Mouse (Mus musculus) lung, adult 2 months (tissue): ENCODE measurements around the gene Sfrp5.

ENCODE experiments used
- CTCF ChIP-seq: fragments of 200-500 bp; IDR thresholded peaks from 2 replicates; pipeline ENCODE4 v1.5.1; 2011; ENCODE audit warnings: mild to moderate bottlenecking, low read length, control low read depth; ENCODE audit not compliant: insufficient read depth
- POLR2A ChIP-seq: fragments of 200-500 bp; IDR thresholded peaks from 2 replicates; pipeline ENCODE4 v1.6.1; 2011; ENCODE audit warnings: low read depth, mild to moderate bottlenecking, control low read depth, low read length, borderline replicate concordance; ENCODE audit errors: extremely low read depth

DNA sequence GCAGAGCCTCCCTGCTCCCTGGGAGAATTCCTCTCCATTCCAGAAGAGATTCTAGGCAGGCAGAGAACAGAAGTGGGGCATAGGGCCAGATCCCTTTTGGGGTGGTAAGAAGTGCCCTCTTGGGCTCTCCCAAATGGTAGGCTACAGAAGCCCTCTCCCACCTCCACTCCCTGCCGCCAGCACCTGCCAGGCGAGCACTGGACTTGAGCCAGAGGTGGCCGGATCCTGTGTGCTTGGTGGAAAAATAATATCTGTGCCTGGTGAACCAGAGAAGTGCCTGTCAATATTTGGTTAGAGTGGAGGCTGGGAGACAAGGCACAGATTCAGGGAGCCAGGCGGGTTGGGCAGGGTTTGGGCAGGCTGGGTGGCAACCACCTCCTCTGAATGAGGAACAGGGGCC is 5.7 kb downstream of the Sfrp5 start:
- TF ChIP-seq POLR2A (no peak), CTCF (no peak)
